Mouse (Mus musculus): ENCODE data around the gene Smarca2. TPM values are rescaled to one million over a fixed set of nuclear protein-coding genes. Genes with fewer than 3 reads are reported as not detected.
"Not testable (repeated sequence)": the region's sequence is repeated elsewhere in the genome, so short reads cannot be mapped to it uniquely, and the experiment has no call there.

Gene Smarca2
- total RNA-seq, 2 experiments from 2014 or later: 37.7 to 40.7 TPM

DNA sequence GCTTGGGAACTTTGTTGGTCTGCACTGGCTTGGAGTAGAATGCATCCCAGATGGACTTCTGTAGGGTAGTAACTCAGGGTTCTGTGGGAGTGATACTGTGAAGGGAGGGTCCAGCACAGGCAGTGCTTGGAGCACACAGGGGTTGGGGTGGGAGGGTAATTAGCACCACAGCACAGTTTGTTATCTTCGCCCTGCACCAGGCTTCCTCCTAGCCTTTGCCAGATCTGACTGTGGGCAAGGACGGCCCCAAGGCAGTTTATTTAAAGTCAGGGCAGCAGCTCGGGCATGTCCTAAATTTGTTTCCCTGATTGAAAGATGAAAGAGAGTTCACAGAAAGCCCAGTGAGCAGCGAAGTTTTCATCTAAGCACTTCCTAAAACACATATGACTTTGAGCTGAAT lies 8.1 kb downstream of the Smarca2 start:
- intact Hi-C loops (cut with DNase I; ENCODE audit: low total_unique reads): no loop called here
- DNase-seq: no peak

DNA sequence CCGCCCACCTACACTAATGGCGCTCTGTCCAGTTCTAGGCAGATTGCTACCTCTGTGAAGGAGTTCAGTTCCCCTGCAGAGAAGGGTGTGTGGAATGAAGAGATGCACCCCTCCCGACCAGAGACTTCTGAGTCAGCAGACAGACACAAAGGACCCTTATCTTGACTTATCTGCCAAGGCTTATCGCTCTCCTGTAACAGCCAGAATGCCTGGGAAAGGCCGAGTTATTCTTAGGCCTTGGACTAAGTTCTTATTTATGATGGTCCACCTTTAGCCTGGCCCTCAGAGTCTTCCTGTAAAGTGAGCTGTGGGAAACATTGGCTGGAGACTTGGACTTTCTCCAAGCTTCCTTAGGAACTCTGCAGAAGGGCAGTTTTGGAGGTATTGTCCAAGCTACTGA lies 8.8 kb downstream of the Smarca2 start:
- DNase-seq: no peak
- intact Hi-C loops (cut with DNase I; ENCODE audit: low total_unique reads): no loop called here

DNA sequence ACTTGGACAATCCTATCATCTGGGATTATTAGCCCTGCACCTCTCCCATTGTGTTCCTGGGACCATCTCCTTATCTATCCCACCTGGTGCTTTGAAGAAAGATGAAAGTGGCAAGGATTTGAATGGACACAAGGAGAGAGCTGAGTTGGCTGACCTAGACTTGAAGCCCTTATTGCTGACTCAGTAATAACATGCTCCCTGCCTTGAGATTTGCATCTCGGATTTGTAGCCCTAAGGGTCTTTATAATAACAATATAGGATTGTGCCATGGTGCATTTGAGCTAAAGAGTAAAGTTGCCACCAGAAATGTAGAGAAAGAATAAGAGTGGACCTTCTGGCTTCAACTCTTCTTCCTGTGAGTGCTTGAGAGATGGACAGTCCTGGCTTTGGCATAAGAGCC lies 11.4 kb downstream of the Smarca2 start:
- intact Hi-C loops (cut with DNase I; ENCODE audit: low total_unique reads): no loop called here
- no peak for DNase-seq

DNA sequence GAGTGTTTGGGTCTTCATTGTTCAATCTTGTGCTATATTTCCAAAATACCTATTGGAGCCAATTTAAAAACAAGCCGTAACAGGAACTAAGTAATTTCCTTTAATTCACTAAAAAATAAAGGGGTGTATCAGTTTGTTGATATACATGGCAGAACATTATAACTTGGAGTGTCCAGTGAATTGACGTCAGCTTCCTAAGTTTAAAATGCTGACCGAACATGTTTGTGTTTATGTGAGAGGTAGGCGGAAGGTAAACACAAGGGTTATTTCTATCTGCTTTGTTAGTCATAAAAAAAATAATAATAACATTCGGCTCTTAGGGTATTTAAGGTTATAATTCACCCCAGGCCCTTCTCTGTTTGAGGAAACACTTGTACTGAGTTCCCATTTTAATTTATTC lies 12.4 kb downstream of the Smarca2 start:
- intact Hi-C loops (cut with DNase I; ENCODE audit: low total_unique reads): no loop called here
- DNase-seq: no peak

DNA sequence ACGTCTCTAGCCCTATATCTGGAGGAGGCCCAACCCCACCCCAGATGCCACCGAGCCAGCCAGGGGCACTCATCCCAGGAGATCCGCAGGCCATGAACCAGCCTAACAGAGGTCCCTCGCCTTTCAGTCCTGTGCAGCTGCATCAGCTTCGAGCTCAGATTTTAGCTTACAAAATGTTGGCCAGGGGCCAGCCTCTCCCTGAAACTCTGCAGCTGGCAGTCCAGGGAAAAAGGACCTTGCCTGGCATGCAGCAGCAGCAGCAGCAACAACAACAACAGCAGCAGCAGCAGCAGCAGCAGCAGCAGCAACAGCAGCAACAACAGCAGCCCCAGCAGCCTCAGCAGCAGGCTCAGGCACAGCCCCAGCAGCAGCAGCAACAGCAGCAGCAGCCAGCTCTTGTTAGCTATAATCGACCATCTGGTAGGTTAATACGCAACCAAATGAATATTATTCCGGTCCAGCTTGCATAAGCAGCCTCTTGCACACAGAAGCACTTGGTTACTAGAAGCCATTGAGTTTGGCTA lies 25.9 kb downstream of the Smarca2 start:
- intact Hi-C loops (cut with DNase I; ENCODE audit: low total_unique reads): no loop called here
- peak; percentile 25 for DNase-seq

DNA sequence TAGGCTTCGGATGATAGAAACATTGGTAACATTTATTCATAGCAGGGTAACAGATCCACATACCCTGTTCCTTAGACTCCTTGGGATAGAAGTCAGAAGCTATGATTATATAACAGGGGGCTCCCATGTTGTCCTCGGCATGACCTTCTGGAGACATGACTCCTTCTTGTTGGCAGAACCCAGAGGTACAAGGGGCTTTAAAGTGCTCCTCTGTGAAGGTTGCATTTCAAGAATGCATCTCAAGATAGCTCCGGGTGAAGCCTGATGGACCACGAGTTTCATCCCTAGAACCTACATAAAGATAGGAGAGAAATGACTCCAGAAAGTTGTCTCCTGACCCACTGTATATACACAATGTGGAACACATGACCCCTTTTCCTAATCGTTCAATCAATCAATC lies 27.4 kb downstream of the Smarca2 start:
- no peak for DNase-seq
- intact Hi-C loops (cut with DNase I; ENCODE audit: low total_unique reads): no loop called here

DNA sequence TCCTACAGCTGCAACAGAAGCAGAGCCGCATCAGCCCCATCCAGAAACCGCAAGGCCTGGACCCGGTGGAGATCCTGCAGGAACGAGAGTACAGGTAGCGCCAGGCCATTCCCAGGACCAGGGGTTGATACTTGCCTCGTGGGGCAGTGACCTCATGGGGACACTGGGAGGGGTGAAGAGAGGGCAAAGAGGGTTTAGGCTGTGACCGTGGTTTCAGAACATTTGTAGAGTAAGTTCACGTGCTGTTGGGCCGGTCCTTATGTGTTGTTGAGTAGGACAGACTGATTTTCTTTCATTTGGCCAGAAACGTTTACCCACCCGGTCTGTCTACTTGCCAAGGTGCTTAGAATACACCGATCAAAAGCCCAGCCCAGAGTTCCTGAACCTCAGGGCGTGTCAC lies 35.7 kb downstream of the Smarca2 start:
- DNase-seq: no peak
- intact Hi-C loops (cut with DNase I; ENCODE audit: low total_unique reads): no loop called here

DNA sequence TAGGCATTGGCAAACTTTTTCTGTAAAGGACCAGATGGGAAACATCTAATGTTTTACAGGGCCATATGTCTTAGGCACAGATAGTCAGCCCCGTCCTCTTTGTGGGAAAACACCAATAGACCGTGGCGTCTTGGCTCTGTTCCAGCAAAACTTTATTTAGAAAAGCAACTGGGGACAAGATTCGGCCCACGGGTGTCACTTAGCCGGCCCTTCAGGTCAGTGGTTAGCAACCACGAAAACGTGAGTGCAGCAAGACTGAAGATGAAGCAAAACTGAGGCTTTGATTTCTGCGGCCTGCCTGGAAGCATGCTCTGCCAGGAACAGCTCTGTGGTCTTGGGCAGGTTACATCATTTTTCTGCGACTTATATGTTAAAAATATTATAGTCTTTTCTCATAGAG lies 36.4 kb downstream of the Smarca2 start:
- DNase-seq: no peak
- intact Hi-C loops (cut with DNase I; ENCODE audit: low total_unique reads): no loop called here

DNA sequence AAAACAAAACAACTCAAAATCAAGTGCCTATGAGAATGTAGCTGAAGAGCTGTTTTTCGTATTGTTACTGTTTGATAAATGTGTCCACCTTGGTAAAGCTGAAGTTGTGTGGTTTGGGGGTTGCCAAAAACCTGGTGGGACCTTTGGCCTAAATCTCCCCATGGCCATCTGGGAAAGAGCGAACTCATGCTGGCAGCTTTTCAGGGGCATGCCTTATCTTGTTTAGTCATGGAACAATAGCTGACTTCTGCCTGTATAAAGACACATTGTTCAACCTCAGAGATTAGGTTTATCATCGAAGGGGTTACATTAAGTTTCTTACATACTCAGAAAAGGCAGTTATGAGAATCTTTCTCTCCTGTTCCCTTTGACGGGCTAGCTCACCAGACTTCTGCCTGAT lies 38.2 kb downstream of the Smarca2 start:
- intact Hi-C loops (cut with DNase I; ENCODE audit: low total_unique reads): no loop called here
- no peak for DNase-seq

DNA sequence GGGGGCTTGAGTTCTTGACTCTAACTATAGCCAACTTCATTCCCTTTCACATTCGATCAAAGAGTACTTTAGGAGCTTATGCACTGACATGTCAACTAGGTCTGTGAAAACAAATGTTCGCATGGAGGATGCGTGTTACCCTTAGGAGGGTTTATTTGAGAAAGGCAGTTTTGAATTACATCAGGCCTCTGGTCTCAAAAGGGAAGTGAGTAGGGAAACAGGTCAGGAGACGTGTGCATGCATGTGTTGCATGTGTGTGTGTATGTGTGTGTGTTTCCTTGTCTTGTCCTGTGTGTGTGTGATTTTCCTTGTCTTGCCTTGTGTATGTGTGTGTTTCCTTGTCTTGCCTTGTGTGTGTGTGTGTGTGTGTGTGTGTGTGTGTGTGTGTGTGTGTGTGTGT lies 39.1 kb downstream of the Smarca2 start:
- no peak for DNase-seq
- intact Hi-C loops (cut with DNase I; ENCODE audit: low total_unique reads): no loop called here

DNA sequence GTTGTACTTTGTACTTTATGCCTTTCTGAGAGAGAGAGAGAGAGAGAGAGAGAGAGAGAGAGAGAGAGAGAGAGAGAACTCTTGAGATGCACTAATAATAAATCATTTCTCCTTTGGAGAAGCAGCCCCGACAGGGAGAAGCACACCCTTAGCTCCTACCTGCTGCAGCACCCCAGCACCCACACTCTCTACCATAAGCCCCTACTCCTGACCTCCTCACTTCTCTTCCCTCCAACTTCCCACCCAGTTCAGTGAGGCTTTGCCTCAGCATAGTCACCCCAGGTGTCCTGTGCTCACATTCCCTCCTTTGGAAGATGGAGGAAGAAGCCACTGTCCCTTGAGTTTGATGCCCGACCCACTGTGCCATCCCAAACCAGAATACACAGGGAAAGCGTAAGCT lies 40.2 kb downstream of the Smarca2 start:
- intact Hi-C loops (cut with DNase I; ENCODE audit: low total_unique reads): no loop called here
- no peak for DNase-seq

DNA sequence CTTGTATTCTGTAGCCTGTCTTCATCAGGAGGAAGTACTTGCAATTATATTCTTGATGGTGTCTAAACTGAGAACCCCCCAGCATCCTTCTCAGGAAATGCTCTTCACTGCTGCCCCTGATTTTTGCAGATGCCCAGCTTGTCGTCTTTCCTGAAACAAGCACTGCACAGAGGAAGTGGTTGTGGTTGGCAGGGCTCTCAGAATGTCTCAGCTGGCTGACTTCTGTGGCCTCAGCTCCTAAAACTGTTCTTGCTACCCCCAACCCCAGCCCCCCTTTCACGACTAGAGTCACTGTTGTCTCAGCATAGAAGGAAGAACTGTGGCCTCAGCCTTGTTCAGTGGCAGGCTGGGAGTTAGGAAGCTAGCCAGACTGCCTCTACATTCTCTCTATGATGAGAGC lies 41.3 kb downstream of the Smarca2 start:
- no peak for DNase-seq
- intact Hi-C loops (cut with DNase I; ENCODE audit: low total_unique reads): no loop called here

DNA sequence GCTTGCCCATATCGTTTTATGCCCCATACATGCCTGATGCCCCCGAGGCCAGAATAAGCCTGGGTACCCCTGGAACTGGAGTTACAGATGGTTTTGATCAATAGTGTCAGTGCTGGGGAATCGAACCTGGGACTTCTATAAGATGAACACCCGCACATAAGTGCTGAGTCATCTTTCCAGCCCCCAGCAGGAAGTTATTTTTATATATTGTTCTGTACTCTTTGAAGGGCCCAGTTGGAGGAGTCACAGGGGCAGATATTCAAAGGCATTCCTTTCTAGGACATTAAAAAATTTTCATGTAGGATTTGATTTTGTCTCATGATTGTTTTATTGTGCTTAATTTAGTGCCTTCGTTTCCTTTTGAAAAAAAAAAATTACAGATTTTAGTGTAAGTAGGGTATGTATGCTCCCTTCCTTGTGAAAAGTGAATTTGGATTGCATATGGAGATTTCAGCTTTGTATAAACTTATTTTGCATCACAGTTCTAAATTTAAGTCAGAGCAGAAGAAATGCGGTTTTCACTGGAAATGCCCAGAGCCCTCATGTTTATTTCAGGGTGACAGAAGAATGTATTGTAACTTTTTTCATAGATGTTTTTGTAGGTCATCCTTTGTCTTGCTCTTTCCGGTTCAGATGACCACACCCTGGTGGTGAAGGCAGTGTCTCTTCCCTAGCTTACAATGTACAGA lies 45.9 kb downstream of the Smarca2 start:
- DNase-seq: no peak
- intact Hi-C loops (cut with DNase I; ENCODE audit: low total_unique reads): no loop called here

DNA sequence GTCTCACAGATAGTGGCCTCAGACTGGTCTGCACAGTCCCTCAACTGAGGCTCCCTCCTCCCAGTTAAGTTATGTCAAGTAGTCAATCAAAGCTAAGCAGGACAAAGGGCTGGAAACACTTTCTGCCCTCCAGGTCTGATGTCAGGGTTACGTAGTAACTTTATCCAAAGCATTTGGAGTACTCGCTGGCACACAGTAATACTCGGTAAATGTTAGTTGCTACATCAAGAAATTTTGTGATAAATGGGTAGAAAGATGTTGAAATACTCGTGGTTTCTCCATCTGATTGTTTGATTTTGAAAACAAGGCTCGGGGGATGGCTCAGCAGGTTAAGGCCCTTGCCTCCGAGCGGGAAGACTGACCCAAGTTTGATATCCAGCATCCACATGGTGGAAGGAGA lies 53.5 kb downstream of the Smarca2 start:
- intact Hi-C loops (cut with DNase I; ENCODE audit: low total_unique reads): no loop called here
- DNase-seq: no peak

DNA sequence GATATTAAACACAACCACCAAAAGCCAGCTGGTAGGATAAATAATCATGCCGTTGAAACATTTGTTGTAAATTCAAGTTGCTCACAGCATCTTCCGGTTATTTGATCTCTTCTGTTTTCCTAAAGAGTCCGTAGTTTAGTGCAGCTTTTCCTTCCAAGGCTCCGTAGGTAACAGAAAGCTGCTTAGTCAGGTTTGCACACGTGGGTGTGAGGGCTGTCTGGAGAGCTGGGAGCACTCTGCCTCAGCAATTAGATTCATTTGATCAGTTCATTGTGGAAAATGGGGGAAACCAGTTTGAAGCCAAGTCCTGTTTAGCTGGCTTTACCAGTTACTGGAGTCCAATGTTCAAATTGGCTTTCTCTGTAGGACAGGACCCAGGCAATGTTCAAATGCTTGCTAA lies 55.1 kb downstream of the Smarca2 start:
- intact Hi-C loops (cut with DNase I; ENCODE audit: low total_unique reads): no loop called here
- DNase-seq: no peak

DNA sequence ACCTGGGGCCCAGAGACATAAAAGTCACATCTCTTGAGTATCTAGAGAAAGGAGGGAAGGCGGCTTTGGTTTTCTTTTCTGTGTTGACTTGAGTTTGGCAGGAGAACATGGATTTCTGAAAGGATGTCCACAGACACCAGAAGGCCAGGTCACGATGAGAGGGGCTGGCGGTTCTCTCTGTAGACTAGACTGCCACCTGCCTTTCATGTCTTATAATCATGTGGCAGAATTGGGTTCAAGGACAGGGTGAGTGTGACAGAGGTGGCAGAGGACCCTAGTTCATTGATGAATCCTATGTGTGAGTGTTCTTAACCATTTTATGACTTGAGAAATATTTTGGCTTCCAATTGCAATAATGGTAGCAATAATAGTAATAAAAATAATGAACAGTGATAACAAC lies 56.3 kb downstream of the Smarca2 start:
- intact Hi-C loops (cut with DNase I; ENCODE audit: low total_unique reads): no loop called here

DNA sequence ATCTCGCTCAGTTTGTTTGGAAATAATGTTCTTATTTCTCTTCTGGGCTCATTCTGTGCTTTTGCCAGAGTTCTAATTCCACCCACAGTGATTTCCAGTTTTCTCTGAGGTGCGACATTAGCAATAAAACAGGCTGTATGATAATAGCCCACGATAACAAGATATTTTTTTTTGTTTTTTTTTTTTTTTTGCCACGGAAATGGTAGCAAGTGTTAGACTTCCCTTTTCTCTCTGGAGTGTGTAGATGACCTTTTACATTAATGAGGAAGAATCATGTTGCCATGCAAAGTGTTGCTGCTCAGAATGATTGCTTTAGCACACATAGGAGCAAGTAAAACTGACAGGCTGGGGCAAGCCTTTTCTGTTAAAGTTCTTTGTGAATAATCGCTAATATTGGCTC lies 61.5 kb downstream of the Smarca2 start:
- DNase-seq: no peak
- intact Hi-C loops (cut with DNase I; ENCODE audit: low total_unique reads): no loop called here

More for the DNA sequence above, 56.3 kb downstream of the Smarca2 start:
- DNase-seq: no peak

DNA sequence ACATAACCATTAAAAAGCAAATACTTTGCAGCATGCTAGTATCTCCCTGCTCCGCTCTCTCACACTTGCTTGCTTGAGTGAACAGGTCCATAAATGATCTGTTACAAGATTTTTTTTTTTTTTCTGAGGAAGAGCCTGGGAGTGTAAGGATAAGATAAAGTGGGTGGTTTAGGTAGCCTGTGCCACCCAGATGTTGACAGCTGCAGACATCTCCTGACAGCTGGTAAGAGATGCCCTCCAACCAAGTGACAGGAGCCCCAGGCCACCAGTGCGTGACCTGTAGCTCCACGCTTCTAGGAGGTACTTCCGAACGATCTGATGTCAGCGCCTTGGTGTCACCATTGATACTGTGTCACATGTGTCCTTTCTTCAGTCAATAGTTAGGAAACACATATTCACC lies 65.2 kb downstream of the Smarca2 start:
- intact Hi-C loops (cut with DNase I; ENCODE audit: low total_unique reads): no loop called here

DNA sequence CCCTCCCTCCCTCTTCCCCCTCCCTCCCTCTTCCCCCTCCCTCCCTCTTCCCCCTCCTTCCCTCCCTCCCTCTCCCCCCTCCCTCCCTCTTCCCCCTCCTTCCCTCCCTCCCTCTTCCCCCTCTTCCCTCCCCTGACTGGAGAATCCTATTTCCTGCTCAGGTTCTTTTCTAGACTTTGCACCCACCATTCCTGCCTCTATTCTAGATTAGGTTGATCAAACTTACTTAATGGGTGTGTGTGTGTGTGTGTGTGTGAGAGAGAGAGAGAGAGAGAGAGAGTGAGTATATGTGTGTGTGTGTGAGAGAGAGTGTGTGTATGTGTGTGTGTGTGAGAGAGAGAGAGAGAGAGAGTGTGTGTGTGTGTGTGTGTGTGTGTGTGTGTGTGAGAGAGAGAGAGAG lies 66.6 kb downstream of the Smarca2 start:
- DNase-seq; intact Hi-C loops (cut with DNase I; ENCODE audit: low total_unique reads): not testable (repeated sequence)

More for the DNA sequence above, 65.2 kb downstream of the Smarca2 start:
- DNase-seq: no peak

DNA sequence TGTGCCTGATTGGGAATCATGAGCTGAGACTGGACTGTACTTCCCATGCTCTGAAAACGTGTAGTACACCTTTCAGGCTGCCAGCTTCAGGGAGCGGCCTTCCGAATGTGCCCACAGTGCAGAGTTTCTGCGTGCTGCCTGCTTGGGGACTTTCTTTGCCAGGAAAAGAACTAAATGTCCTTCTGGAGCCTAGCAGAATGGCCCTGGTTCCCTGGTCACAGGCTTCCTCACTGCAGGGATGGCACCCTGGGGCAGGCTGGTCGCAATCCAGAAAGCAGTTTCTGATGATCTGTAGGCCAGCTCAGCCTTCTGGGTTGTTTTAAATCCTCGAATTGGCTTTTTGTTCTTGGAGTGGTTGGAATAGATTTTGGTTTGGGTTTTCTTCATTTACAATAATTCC lies 71.1 kb downstream of the Smarca2 start:
- no peak for DNase-seq
- intact Hi-C loops (cut with DNase I; ENCODE audit: low total_unique reads): no loop called here

DNA sequence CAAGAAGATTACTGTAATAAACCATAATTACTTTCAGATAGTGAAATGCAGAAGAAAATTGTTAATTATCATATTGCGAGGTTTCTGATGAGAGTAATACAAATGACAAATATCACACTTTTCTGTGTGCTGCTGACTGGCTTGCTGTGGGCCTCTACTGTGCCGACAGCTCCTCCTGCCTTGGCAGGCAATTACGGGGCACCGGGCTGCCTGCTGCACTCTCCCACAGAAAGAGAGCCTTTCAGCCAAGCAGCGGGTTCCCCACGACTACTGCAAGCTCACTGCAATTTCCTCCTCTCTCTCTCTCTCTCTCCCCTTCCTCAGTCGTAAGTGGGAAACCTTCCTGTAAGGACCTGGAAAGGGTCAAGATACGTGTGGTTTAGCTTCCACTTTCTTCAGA lies 73.7 kb downstream of the Smarca2 start:
- DNase-seq: no peak
- intact Hi-C loops (cut with DNase I; ENCODE audit: low total_unique reads): no loop called here

DNA sequence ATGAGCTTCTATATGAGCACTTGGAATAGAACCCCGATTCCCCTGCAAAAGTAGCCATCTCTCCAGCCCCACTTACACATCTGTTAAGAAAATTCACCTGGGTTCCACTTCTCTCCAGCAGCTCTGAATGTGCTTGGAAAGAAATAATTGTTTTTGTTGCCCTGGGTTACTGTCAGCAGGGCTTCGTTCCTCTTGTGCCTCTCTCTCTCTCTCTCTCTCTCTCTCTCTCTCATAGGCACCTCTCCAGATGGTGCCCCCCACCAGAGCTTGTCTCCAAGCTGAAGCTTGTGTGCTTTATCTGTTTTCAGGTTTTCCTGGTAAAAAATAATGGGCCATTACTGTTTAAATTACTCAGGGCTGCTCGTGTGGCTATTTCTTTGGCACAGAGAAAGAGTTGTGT lies 74.8 kb downstream of the Smarca2 start:
- no peak for DNase-seq
- intact Hi-C loops (cut with DNase I; ENCODE audit: low total_unique reads): no loop called here

Measured in gastrocnemius, postnatal 14 days (tissue).